Mouse (Mus musculus): ENCODE measurements at regions not wholly inside any gene's neighbourhood (a gene's known extent, or its start where the extent isn't known, plus 50 kb on each side); places are given as distances from the start of the nearest gene placed in this dataset.
A peak's percentile ranks its signal among the peaks of the same experiment; 100 is the strongest.
"Not testable (repeated sequence)": the region's sequence is repeated elsewhere in the genome, so short reads cannot be mapped to it uniquely, and the experiment has no call there.

DNA sequence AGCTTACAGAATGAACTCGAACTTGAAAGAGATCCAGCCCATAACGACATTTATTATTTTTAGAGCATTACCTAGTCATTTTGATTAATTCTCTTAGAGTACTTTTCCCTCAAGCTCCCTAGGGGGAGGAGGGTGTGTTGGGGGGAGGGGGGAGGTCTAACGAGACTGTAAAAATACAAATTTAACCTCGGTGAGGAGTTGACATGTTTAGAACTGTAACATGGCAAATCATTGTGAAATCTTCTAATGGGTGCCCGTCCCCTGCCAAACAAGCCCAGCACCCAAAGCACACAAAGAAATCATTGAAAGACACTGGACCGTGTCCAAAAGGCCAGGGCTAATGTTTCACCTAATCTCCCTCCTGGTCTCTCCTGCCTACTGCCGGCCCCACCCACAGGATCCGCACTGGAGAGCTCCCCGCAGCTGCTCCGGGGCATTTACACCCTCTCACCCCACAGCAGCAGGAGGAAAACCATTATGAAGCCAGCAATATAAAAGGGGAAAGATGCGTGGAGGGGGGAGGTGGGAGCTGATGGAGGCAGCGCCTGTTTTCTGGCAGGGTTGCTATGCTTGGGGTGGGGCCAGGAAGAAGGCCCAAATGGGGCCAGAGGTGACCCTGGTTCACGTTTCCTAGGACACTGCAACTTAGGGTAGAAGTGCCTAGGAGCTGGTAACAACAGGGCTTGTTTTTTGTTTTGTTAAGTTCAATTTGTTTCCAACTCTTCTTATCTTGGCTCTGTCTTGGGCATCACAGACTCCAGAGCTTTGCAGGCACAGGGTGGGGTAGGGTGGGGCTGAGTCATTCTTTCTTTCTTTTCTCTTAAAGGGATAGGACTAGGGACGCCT, 223.5 kb upstream of the Klf3 start:
- peak; percentile 74 for ATAC-seq (replicated peaks; ENCODE audit: low FRiP score, poor library complexity, severe bottlenecking)

DNA sequence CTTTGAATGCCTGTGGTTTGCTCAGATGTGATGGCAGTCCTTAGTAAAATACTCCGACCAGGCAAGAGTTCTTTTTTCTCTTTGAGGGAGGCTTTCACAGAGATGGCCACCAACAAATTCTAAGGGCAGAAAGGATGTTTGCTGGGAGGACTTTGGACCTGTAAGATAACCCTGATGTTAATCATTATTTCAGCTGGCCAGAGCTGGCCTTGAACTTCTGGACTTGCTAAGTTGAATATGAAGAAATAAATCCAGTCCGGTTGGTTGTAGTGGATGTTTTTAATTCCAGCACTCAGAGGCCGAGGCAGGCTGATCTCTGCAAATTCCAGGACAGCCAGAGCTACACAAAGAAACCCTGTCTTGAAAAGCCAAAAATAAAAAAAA, 222.9 kb upstream of the Klf3 start:
- ATAC-seq (replicated peaks; ENCODE audit: low FRiP score, poor library complexity, severe bottlenecking), result no peak

DNA sequence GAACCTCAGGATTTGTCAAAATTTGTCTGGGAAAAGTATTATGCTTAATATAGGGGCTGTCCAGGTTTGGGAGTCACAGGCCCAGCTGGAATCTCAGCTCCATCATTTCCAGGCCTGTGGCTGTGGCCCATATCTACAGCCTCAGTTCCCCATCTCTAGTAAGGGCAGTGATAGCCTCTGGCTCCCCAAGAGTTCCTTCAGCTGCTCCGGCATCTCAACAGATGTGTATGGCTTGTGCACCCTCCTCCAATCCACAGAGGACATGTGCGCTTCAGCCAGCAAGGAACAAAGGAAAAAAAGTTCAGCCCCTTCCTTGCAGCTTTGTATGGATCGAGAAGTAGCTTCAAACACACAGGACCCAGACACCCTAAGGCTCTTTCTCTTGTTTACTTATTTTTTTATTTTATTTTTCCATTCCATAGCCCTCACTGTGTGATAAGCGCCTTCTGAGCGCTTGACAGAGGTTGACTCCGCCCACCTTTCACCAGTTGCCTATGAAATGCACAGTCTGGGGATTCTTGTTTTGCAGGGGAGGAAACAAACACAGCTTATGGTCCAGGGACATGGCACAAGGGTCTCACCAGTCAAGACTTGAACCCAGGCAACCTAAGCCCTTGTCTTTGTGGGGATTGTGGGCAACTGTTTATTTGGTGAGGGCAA, 222.3 kb upstream of the Klf3 start:
- peak; percentile 79 for ATAC-seq (replicated peaks; ENCODE audit: low FRiP score, poor library complexity, severe bottlenecking)

DNA sequence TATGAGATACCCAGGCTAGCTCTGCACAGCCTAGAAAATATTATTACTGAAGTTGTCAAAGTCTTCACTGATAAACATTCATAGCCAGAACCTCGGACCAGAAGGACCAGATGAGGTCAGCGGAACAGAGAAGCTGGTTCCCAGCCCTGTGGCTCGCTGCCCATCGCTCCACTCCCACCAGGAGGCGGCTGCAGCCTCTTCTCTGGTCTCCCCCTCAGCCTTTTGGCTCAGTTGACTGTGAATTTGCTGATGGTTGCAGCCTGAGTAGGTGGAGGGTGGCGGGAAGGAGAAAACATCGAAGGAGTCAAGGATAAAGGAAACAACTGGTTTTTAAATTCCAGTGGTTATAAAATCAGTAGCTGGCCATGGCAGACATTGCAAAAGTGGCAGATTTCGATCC, 221.7 kb upstream of the Klf3 start:
- peak; percentile 15 for ATAC-seq (replicated peaks; ENCODE audit: low FRiP score, poor library complexity, severe bottlenecking)

GRCm38 (mm10) chr5:64582031-64582430, 221.2 kb upstream of the Klf3 start:
- no peak for ATAC-seq (replicated peaks; ENCODE audit: low FRiP score, poor library complexity, severe bottlenecking)

GRCm38 (mm10) chr5:64584308-64584707, 218.9 kb upstream of the Klf3 start:
- no peak for ATAC-seq (replicated peaks; ENCODE audit: low FRiP score, poor library complexity, severe bottlenecking)

DNA sequence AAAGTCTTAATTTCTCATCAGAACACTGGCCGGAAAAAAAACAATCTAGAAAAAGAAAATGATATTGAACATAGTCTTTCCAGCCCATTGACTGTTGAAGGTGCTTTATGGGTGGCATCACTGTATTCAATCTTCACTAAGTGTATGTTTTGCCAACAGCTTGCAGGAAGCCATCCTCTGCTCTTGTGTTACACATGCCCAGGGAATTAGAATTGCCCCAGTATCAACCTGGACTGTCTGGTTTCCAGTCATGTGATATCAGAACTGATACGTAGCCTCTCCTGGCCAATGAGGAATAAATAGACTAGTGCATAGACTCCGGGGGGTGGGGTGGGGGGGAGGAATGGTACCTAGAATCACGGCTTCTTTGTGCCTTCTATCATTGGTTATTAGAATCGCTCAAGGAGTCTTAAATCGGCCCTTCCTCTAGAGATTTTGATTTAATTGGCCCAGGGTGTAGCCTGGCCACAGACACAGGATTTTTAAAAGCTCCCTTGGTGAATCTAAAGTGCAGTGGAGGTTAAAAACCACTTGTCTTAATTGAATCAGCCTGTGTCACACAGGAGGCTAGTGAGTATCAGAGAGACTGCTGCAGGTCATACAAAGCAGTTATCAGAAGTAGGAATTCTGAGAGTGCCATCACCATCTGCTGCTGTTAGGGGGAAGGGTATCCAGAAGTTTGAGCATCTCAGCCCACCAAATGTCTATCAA, 218.0 kb upstream of the Klf3 start:
- ATAC-seq (replicated peaks; ENCODE audit: low FRiP score, poor library complexity, severe bottlenecking), result no peak

- no peak for ATAC-seq (replicated peaks; ENCODE audit: low FRiP score, poor library complexity, severe bottlenecking)
Observed at GRCm38 (mm10) chr5:64586316-64586715, 216.9 kb upstream of the Klf3 start.

DNA sequence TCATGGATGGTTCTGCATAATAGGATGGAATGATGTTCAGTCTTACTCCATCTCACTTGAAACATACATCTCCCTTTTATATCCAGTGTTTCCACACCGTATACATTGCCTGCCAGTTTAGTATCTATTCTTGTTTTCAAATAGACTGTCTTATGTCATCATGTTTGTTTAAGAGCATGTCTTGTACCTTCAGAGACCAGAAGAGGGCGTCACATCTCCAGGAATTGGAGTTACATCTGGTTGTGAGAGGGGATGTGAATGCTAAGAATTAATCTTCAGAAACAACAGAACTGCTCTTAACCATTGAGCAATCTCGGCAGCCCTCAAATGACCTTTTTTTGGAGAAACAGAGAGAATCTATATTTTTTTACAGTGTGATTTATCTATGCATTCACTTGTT, 216.3 kb upstream of the Klf3 start:
- ATAC-seq (replicated peaks; ENCODE audit: low FRiP score, poor library complexity, severe bottlenecking), result no peak

DNA sequence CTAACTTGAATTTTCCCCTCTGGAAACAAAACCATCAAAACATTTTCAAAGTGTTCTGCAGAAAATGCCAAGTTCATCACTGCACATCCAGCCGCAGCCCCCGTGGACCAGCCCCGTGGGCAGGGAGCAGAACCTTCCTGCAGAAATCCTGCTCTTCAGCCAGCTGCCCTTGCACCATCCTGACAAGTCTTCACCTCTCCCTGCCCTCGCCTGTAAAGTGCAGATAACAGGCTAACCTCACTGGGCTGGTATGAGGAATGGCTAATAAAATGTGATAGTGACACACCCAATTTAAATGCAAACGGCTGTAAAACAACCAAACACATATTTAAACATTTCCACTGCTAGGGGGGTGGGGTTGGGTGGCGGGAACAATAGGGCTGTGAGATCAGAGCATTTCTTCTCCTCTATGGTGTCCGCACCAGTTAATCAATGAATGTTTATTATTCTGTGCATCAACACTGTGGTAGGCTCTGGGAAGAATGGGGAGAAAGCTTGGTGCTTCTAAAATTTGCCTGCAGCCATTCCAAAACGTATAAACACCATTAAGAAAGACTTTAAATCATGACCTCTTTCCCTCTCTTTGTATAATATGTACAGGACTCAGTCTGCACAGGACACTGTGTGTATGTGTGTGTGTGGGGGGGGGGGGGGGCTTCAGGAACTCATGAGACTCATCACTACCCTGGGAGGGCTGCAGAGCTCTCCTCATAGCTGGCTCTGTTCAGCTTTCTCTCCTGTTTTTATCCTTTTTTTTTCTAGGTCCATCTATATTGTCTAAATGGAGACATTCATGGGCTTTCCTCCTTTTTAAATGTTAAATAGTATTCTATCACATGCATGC, 215.1 kb upstream of the Klf3 start:
- peak; percentile 79 for ATAC-seq (replicated peaks; ENCODE audit: low FRiP score, poor library complexity, severe bottlenecking)

DNA sequence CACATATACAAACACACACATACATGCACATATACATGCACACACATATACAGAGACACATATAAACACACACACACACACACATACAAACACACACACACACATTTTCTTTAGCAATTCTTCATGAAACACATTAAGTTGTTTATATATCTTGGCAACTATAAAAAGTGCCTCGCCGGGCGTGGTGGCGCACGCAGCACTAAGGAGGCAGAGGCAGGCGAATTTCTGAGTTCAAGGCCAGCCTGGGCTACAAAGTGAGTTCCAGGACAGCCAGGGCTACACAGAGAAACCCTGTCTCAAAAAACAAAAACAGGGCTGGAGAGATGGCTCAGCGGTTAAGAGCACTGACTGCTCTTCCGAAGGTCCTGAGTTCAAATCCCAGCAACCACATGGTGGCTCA, 214.4 kb upstream of the Klf3 start:
- not testable (repeated sequence) for ATAC-seq (replicated peaks; ENCODE audit: low FRiP score, poor library complexity, severe bottlenecking)

DNA sequence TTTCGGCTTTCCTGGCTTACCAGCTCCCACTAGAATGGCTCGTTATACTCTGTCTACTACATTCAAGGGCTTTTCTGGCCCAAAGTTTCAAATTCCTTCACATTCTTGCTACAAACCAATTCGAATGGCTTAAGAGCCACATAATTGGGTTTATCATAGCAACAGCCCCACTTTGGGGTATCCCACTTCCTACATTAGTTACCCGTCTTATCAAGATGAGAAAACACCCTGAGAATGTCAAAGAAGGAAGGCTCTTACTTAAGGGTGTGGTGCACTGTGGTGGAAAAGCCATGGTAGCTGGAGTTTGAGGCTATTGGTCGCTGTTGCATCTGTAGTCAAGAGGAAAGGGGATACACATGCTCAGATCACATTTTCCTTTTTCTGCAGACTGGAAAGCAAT, 213.2 kb upstream of the Klf3 start:
- ATAC-seq (replicated peaks; ENCODE audit: low FRiP score, poor library complexity, severe bottlenecking), result peak; percentile 28; the same call in 1 of the 2 replicates

- peak; percentile 79 for ATAC-seq (replicated peaks; ENCODE audit: low FRiP score, poor library complexity, severe bottlenecking)
Observed at GRCm38 (mm10) chr5:64590747-64591146, 212.4 kb upstream of the Klf3 start.

DNA sequence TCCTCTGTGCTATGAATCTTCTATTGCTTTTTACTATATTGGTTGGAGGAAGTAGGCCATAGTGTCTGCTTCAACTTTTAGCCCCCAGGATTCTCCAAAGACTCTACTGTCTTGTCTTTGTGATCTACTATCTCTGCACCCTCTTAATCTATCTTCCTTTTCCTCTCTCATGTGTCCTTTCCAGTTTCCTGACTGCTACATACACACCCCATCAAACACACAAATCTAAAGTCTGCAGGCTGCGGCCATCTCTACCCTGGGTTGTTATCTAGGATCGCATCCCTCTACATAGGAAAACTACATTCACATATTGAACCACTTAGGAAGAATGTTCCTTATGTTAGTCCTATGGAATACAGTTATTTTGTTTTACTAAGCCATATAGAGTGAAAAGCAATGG, 211.4 kb upstream of the Klf3 start:
- ATAC-seq (replicated peaks; ENCODE audit: low FRiP score, poor library complexity, severe bottlenecking), result no peak

DNA sequence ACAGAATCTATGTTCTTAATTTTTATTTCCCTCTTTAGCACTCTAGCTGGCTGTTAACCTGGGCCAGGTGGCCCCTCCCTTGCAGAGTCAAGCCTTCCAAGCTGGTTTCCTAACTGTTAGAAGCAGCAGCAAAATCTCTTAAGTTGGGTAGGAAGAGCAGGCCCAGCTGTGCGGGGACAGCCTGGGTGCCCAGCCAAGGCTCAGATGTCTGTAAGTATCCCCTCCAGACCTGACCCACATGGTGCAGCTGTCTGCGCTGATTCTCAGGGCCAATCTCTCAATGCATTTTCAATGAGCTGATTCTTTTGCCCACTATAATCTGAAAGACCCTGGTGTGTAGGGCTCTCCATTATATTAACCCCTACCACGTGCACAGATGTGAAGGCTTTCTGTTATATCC, 208.0 kb upstream of the Klf3 start:
- ATAC-seq (replicated peaks; ENCODE audit: low FRiP score, poor library complexity, severe bottlenecking), result no peak

GRCm38 (mm10) chr5:64595751-64596344, 207.3 kb upstream of the Klf3 start:
- ATAC-seq (replicated peaks; ENCODE audit: low FRiP score, poor library complexity, severe bottlenecking), result no peak

DNA sequence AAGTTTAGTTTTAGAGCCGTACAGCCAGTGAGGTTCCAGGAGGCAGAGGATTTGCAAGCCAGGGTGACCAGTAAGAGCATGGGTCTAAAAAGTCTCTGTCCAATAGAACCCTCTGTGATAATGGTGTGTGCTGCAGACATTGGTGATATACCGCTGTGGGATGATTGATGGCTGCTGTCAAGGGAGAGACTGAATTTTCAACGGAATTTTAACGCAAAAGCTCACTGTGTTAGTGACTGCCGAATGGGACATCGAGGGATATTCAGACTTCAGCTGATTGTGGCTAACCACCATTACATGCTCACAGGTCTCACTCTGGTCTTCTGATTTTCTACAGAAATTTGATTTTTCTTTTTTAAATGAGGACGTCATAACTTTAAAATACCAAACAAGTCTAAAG, 206.2 kb upstream of the Klf3 start:
- ATAC-seq (replicated peaks; ENCODE audit: low FRiP score, poor library complexity, severe bottlenecking), result no peak

DNA sequence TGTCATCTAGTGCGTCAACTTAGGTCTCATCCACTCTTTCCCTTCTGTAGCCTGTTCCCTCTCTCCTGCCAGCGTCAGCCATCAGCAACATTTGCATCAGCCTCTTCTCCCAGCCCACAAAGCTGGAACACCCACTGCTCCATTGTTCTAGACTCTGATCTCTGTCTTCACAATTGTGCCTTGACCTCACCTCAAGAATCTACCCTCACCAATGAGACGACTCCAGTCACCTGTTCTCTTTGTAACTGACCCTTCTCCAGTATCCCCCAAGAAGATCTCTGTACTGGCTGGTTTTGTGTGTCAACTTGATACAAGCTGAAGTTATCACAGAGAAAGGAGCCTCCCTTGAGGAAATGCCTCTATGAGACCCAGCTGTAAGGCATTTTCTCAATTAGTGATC, 205.7 kb upstream of the Klf3 start:
- ATAC-seq (replicated peaks; ENCODE audit: low FRiP score, poor library complexity, severe bottlenecking), result no peak

DNA sequence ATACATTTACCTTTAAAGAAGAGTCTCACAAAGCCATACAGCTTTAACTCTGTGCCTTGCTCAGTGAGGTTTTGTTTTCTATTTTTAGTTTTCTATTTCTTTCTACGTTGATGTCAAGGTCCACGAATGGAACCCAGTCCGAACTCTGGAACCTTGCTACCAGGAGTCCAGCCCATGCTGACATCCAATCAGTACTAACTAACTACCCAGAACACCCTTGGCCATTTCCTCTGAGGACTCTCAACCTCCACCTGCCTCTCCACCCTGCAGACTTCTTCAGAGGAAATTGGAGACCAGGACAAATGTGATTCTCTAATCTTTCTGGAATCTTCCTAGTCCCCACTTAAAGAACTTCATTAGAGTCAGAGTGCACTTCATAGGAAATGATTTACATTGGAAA, 204.6 kb upstream of the Klf3 start:
- ATAC-seq (replicated peaks; ENCODE audit: low FRiP score, poor library complexity, severe bottlenecking), result no peak

- no peak for ATAC-seq (replicated peaks; ENCODE audit: low FRiP score, poor library complexity, severe bottlenecking)
Observed at GRCm38 (mm10) chr5:64599015-64599414, 204.2 kb upstream of the Klf3 start.

All from erythroblast, adult 5-6 weeks (primary cell).